In genomic region chr11:118511851-118512250, GRCm38 (mm10) we compare ENCODE assay signal across 8 mouse cellular contexts. TPM values are rescaled to one million over a fixed set of nuclear protein-coding genes. Genes with fewer than 3 reads are reported as not detected.
DNase-seq lines count a peak whose midpoint lies in the region; ATAC-seq lines count a peak whose summit lies in the region.

No protein-coding gene starts in this region.

- ATAC-seq in neural tube, embryonic 12.5 days (ENCODE audit: low FRiP score, low read depth), result peak; percentile 25
- peak; percentile 1 for ATAC-seq in embryonic facial prominence, embryonic 13.5 days (ENCODE audit: insufficient number of reproducible peaks, insufficient read depth, low FRiP score, low TSS enrichment, low read depth)
- ATAC-seq in hindbrain, embryonic 15.5 days (ENCODE audit: low FRiP score, low read depth), result peak; percentile 35; the same call in 1 of the 2 replicates
- no peak for ATAC-seq in megakaryocyte progenitor cell, adult 5-6 weeks (replicated peaks; ENCODE audit: poor library complexity)

- no peak overlapping the region for H3K4me3 ChIP-seq in neural tube, embryonic 12.5 days
- no peak overlapping the region for H3K4me3 ChIP-seq in embryonic facial prominence, embryonic 13.5 days
- H3K4me3 ChIP-seq in hindbrain, embryonic 15.5 days, result no peak overlapping the region

- H3K9me3 ChIP-seq in neural tube, embryonic 12.5 days, result no peaks in the 10 kb centered on the region
- H3K9me3 ChIP-seq in embryonic facial prominence, embryonic 13.5 days, result no peaks in the 10 kb centered on the region
- no peaks in the 10 kb centered on the region for H3K9me3 ChIP-seq in hindbrain, embryonic 15.5 days

- H3K4me2 ChIP-seq in neural tube, embryonic 12.5 days (replicated peaks), result peak overlapping the region; percentile 20; the same call in 1 of the 2 replicates
- H3K4me2 ChIP-seq in embryonic facial prominence, embryonic 13.5 days, result peak overlapping the region; percentile 44
- H3K4me2 ChIP-seq in hindbrain, embryonic 15.5 days, result 0 out of 2 replicates have a peak overlapping the region, but pooled peaks have one; percentile 14

- no peak overlapping the region for H3K9ac ChIP-seq in neural tube, embryonic 12.5 days
- peak overlapping the region; percentile 32; the same call in 1 of the 2 replicates for H3K9ac ChIP-seq in embryonic facial prominence, embryonic 13.5 days
- no peak overlapping the region for H3K9ac ChIP-seq in hindbrain, embryonic 15.5 days

- no peak for DNase-seq in neural tube, embryonic 10.5 days (ENCODE audit: extremely low spot score, low spot score)
- peak; percentile 58 to 71 for DNase-seq in layer of hippocampus, postnatal 36 days
- peak; percentile 61 for DNase-seq in ovary, postnatal 36 days (ENCODE audit: low spot score)
- DNase-seq in embryo, embryonic 11 days, result no peak

- peaks cover 30% of the 10 kb centered on the region for H3K4me1 ChIP-seq in neural tube, embryonic 12.5 days
- peaks cover 30% of the 10 kb centered on the region for H3K4me1 ChIP-seq in embryonic facial prominence, embryonic 13.5 days
- H3K4me1 ChIP-seq in hindbrain, embryonic 15.5 days (replicated peaks), result peaks cover 30% of the 10 kb centered on the region

- H3K27me3 ChIP-seq in neural tube, embryonic 12.5 days (replicated peaks), result no peaks in the 10 kb centered on the region
- peaks cover 10% of the 10 kb centered on the region; the same call in 1 of the 2 replicates for H3K27me3 ChIP-seq in embryonic facial prominence, embryonic 13.5 days
- no peaks in the 10 kb centered on the region for H3K27me3 ChIP-seq in hindbrain, embryonic 15.5 days

- no peaks in the 10 kb centered on the region for H3K36me3 ChIP-seq in neural tube, embryonic 12.5 days
- no peaks in the 10 kb centered on the region for H3K36me3 ChIP-seq in embryonic facial prominence, embryonic 13.5 days
- no peaks in the 10 kb centered on the region for H3K36me3 ChIP-seq in hindbrain, embryonic 15.5 days

- H3K27ac ChIP-seq in neural tube, embryonic 12.5 days, result no peak overlapping the region
- peak overlapping the region; percentile 62; the same call in 1 of the 2 replicates for H3K27ac ChIP-seq in embryonic facial prominence, embryonic 13.5 days
- H3K27ac ChIP-seq in hindbrain, embryonic 15.5 days (replicated peaks), result peak overlapping the region; percentile 73

- WGBS in neural tube, embryonic 12.5 days, result 67% methylated on average over 6 of the region's 6 CpGs
- WGBS in embryonic facial prominence, embryonic 13.5 days, result 33% methylated on average over 6 of the region's 6 CpGs
- WGBS in hindbrain, embryonic 15.5 days, result 25% methylated on average over 6 of the region's 6 CpGs

RNA-seq across cellular contexts. Expression of gene Engase, which starts 35.2 kb away (rescaled TPM):
- 9.7 and 9.8 TPM in 2 replicates for polyA plus RNA-seq in neural tube, embryonic 12.5 days (2016; fragmentation: Nextera tagmentation; extraction: Ambion mirVana)
- 6.5 and 9.6 TPM in 2 replicates for polyA plus RNA-seq in embryonic facial prominence, embryonic 13.5 days (2015; fragmentation: Nextera tagmentation; extraction: Ambion mirVana)
- 6.8 and 7.7 TPM in 2 replicates for polyA plus RNA-seq in hindbrain, embryonic 15.5 days (2015; fragmentation: Nextera tagmentation; extraction: Ambion mirVana)
- 10 to 100 TPM; 15.2 to 15.5 TPM for total RNA-seq in layer of hippocampus, postnatal 36 days (2021)
- 0.89 and 1.2 TPM in 2 replicates for total RNA-seq in megakaryocyte progenitor cell, adult 5-6 weeks (2015)
- total RNA-seq in megakaryocyte progenitor cell, adult 5-6 weeks (2017), result 3.2 and 4.6 TPM in 2 replicates

Comparison
In these comparisons a context has a peak if more than half of its experiments do, and no peak if none do; other contexts are left out.
1. DNase-seq: peak in layer of hippocampus, postnatal 36 days (2 of 2) and ovary, postnatal 36 days (single experiment); none in neural tube, embryonic 10.5 days (single experiment) and embryo, embryonic 11 days (single experiment).
2. Peak in every context shown above with its lines, with median percentiles within 50 percentile points of each other: H3K4me2 ChIP-seq.